In the genomic region with DNA sequence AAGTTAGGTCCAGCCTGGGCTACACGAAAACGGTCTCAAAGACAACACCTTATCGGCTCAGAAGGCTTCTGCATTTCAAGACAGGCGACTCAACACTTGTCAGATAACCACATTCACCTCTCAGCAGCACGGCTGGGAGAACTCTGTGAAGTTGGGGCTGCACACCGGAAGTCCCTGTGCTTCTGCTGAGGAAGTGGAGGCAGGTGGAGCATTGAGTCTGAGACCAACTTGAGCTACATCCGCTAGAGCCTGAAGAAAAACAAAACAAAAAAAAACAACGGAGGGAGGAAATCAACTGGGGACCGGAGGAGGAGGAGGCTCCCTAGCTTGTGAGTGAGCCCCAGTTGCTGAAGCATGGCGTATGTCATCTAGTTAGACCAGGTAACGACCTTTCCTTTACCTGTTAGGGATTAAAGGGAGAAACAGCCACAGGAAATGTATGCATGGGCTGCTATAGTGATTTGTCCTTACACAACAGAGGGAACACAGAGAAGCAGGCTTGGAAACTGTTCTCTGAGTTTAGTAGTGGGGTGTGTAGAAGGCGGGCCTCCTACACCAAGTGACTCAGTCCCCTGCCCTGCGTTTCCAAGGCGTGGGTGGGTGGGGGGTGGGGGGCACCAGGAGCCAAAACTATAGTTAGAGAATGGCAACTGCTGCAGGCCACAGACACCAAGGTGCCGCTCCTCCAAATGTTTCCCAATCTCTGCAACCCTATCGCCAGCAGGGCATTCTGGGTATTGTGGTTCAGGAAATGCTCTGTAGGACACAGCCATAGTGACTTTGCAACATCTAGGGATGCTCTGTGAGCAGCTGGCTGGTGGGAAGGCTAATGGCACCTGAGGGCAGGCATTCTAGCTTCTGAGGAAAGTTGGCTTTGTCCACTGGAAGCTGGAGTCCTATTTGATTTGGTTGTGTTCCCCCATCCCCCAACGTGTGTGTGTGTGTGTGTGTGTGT, we compare ENCODE assay signal across 8 mouse cellular contexts. TPM values are rescaled to one million over a fixed set of nuclear protein-coding genes. Genes with fewer than 3 reads are reported as not detected.
A peak's percentile ranks its signal among the peaks of the same experiment; 100 is the strongest.
DNase-seq lines count a peak whose midpoint lies in the region; ATAC-seq and TF ChIP-seq lines count a peak whose summit lies in the region.

A gene (plus strand): TSS at position 199 of the 955 bp plus-strand sequence.

- WGBS in midbrain, embryonic 15.5 days = 82% methylated on average over 17 of the region's 17 CpGs

- no peak within 1 kb of the TSS for H3ac ChIP-seq in C2C12 (ENCODE audit: control insufficient read depth, insufficient read length, low read depth)

- DNase-seq in ES-E14 (ENCODE audit: low read depth, low spot score) = no peak
- no peak for DNase-seq in heart, postnatal 10 days
- no peak for DNase-seq in left cerebral cortex, postnatal 14 days (ENCODE audit: low spot score in 2 of 2)
- DNase-seq in cerebellum, adult 8-10 months = no peak
- DNase-seq in frontal cortex, postnatal 10 days (ENCODE audit: low spot score in 2 of 2) = no peak

- peak within 1 kb of the TSS; percentile 65; the same call in 1 of the 2 replicates for H3K9ac ChIP-seq in ES-E14 (ENCODE audit: insufficient read depth, low read depth, low read length, poor library complexity, severe bottlenecking)
- H3K9ac ChIP-seq in midbrain, embryonic 15.5 days = no peak within 1 kb of the TSS

- H3K36me3 ChIP-seq in C2C12 (ENCODE audit: control insufficient read depth, insufficient read depth) = no peaks in the 10 kb centered on the region
- no peaks in the 10 kb centered on the region for H3K36me3 ChIP-seq in ES-E14 (ENCODE audit: control insufficient read depth, insufficient read depth, low read length, poor library complexity, severe bottlenecking)
- no peaks in the 10 kb centered on the region for H3K36me3 ChIP-seq in midbrain, embryonic 15.5 days (replicated peaks)

- no peak for TF ChIP-seq CTCF in C2C12 (IDR thresholded peaks at IDR 0.05; ENCODE audit: control insufficient read depth, insufficient read depth, insufficient read length)

- intact Hi-C loops in heart, postnatal 10 days (cut with DNase I) = no loop called here
- intact Hi-C loops in left cerebral cortex, postnatal 14 days (cut with DNase I) = no loop called here

- H3K4me2 ChIP-seq in midbrain, embryonic 15.5 days = no peak within 1 kb of the TSS

- H3K27ac ChIP-seq in ES-E14 (ENCODE audit: insufficient read depth, low read depth, low read length, poor library complexity, severe bottlenecking) = peak within 1 kb of the TSS; percentile 69
- H3K27ac ChIP-seq in midbrain, embryonic 15.5 days = no peak within 1 kb of the TSS

- H3K79me2 ChIP-seq in C2C12 (ENCODE audit: control insufficient read depth, insufficient read depth) = peaks cover under 1% of the 10 kb centered on the region

- H3K27me3 ChIP-seq in C2C12 (ENCODE audit: control insufficient read depth, insufficient read depth, insufficient read length) = no peaks in the 10 kb centered on the region
- H3K27me3 ChIP-seq in midbrain, embryonic 15.5 days (replicated peaks) = no peaks in the 10 kb centered on the region

- peak; percentile 90 for ATAC-seq in erythroblast, adult 5-6 weeks (replicated peaks; ENCODE audit: low FRiP score, poor library complexity, severe bottlenecking)
- ATAC-seq in midbrain, embryonic 15.5 days (replicated peaks) = no peak

- H3K79me3 ChIP-seq in C2C12 (ENCODE audit: low read depth) = no peaks in the 10 kb centered on the region

- no peaks in the 10 kb centered on the region for H3K9me3 ChIP-seq in ES-E14 (ENCODE audit: control insufficient read depth, insufficient read depth, low read depth, low read length)
- no peaks in the 10 kb centered on the region for H3K9me3 ChIP-seq in midbrain, embryonic 15.5 days

- H3K4me3 ChIP-seq in C2C12 (ENCODE audit: insufficient read depth, poor library complexity, severe bottlenecking) = no peak within 1 kb of the TSS
- peak within 1 kb of the TSS; percentile 31 to 55 for H3K4me3 ChIP-seq in ES-E14 (ENCODE audit: insufficient read depth in 1 of 2, low read depth in 1 of 2, low read length in 2 of 2, poor library complexity in 1 of 2, severe bottlenecking in 1 of 2)
- H3K4me3 ChIP-seq in midbrain, embryonic 15.5 days = no peak within 1 kb of the TSS

- H3K4me1 ChIP-seq in ES-E14 (ENCODE audit: control insufficient read depth in 2 of 2, insufficient read depth in 2 of 2, low read length in 2 of 2, poor library complexity in 1 of 2) = peaks cover 0 to 5% of the 10 kb centered on the region in 2 experiments; a peak in 1 of 4 replicates
- peaks cover 2% of the 10 kb centered on the region; the same call in 1 of the 2 replicates for H3K4me1 ChIP-seq in midbrain, embryonic 15.5 days

- in situ Hi-C loops in ES-E14 (cut with MboI; ENCODE audit: low sequenced_read_pairs in 2 of 2, unreplicated experiment in 2 of 2) = no loop called here

TF ChIP-seq in C2C12, 6 proteins besides CTCF, POLR2A, EP300 and RAD21:
- no peak for TF ChIP-seq MYOD1 (IDR thresholded peaks at IDR 0.05; ENCODE audit: control insufficient read depth, insufficient read length, low read depth)
- TF ChIP-seq CEBPB (IDR thresholded peaks at IDR 0.05; ENCODE audit: low read depth) = peak; percentile 58

TF ChIP-seq in ES-E14, 5 proteins besides CTCF, POLR2A, EP300 and RAD21:
- TF ChIP-seq ZNF384 (IDR thresholded peaks at IDR 0.05; ENCODE audit: low read depth, low read length) = no peak
- 0 out of 2 replicates have a peak, but pooled peaks have one; percentile 39 for TF ChIP-seq MAFK (IDR thresholded peaks at IDR 0.05; ENCODE audit: insufficient read depth, low read depth, low read length)
- peak; percentile 78 for TF ChIP-seq HCFC1 (IDR thresholded peaks at IDR 0.05; ENCODE audit: borderline replicate concordance, insufficient read depth, low read length)

RNA-seq across cellular contexts. Expression of the gene that starts here (rescaled TPM):
- 374 TPM for polyA plus RNA-seq in C2C12 (2012; fragmentation: generic; extraction: Trizol)
- 450 and 669 TPM in 2 replicates for total RNA-seq in ES-E14 (2012; rRNA removed)
- 169 and 187 TPM in 2 replicates for total RNA-seq in erythroblast, adult 5-6 weeks (2015; ENCODE audit: low replicate concordance)
- 279 and 303 TPM in 2 replicates for total RNA-seq in erythroblast, adult 5-6 weeks (2017; ENCODE audit: low replicate concordance)
- total RNA-seq in heart, postnatal 10 days (2021) = 100 to 1,000 TPM; 351 to 364 TPM
- 100 to 1,000 TPM; 123 to 145 TPM for total RNA-seq in left cerebral cortex, postnatal 14 days (2021)
- 258 and 279 TPM in 2 replicates for polyA plus RNA-seq in midbrain, embryonic 15.5 days (2015; fragmentation: Nextera tagmentation; extraction: Ambion mirVana)

Comparison
In these comparisons a context has a peak if more than half of its experiments do, and no peak if none do; other contexts are left out.
1. H3K4me3 ChIP-seq: peak in ES-E14 (2 of 2); none in C2C12 (single experiment) and midbrain, embryonic 15.5 days (single experiment).